Mouse (Mus musculus) midbrain, postnatal 0 days (tissue): ENCODE measurements around the gene Inka2. TPM values are rescaled to one million over a fixed set of nuclear protein-coding genes. Genes with fewer than 3 reads are reported as not detected.

Experiments
- ATAC-seq: fragments of 200-750 bp; cut with Nextera tagmentation; 2 replicates; pipeline ENCODE4 v1.8.0; 2017; ENCODE audit warnings: moderate number of reproducible peaks, mild to moderate bottlenecking, moderate TSS enrichment, moderate library complexity; ENCODE audit not compliant: low FRiP score
- DNase-seq: peaks from one replicate; pipeline ENCODE4 v3.0.0-alpha.2; 2015; ENCODE audit warnings: low spot score
- H3K27ac ChIP-seq: fragments of 300-500 bp; sonication (generic); 2 replicates; pipeline ENCODE4 v1.5.1; 2014; ENCODE audit warnings: low read depth, mild to moderate bottlenecking, low read length, mixed read lengths
- H3K27me3 ChIP-seq: fragments of 300-500 bp; sonication (generic); 2 replicates; pipeline ENCODE4 v1.6.1; 2014; ENCODE audit warnings: low read length, control low read depth, mixed read lengths; ENCODE audit not compliant: insufficient read depth
- H3K36me3 ChIP-seq: fragments of 300-500 bp; sonication (generic); 2 replicates; pipeline ENCODE4 v1.6.1; 2014; ENCODE audit warnings: low read length, control low read depth, mixed read lengths; ENCODE audit not compliant: insufficient read depth
- H3K4me1 ChIP-seq: fragments of 300-500 bp; sonication (generic); 2 replicates; pipeline ENCODE4 v1.6.1; 2014; ENCODE audit warnings: mild to moderate bottlenecking, control low read depth, antibody characterized with exemption, low read length, mixed read lengths; ENCODE audit not compliant: insufficient read depth
- H3K4me2 ChIP-seq: fragments of 300-500 bp; sonication (generic); 2 replicates; pipeline ENCODE4 v1.6.1; 2014; ENCODE audit warnings: low read depth, mild to moderate bottlenecking, low read length, mixed read lengths; ENCODE audit not compliant: poor library complexity, severe bottlenecking
- H3K4me3 ChIP-seq: fragments of 300-500 bp; sonication (generic); 2 replicates; pipeline ENCODE4 v1.5.1; 2014; ENCODE audit warnings: low read depth, mild to moderate bottlenecking, low read length, moderate library complexity
- H3K9ac ChIP-seq: fragments of 300-500 bp; sonication (generic); replicated peaks from 2 replicates; pipeline ENCODE4 v1.6.1; 2014; ENCODE audit warnings: mild to moderate bottlenecking, low read length, moderate library complexity, mixed read lengths; ENCODE audit not compliant: poor library complexity, severe bottlenecking
- H3K9me3 ChIP-seq: fragments of 300-500 bp; sonication (generic); 2 replicates; pipeline ENCODE4 v1.6.1; 2016; ENCODE audit warnings: low read length, control low read depth
- CTCF ChIP-seq: IDR thresholded peaks from 2 replicates; pipeline ENCODE4 v1.5.1; 2016; ENCODE audit warnings: antibody characterized with exemption, mild to moderate bottlenecking
- WGBS: fragments of 180-500 bp; shearing (Covaris S2); extraction: QIAGEN DNeasy Blood & Tissue Kit; methylation state at CpG from one replicate; pipeline ENCODE4 v1.1.7; 2014; 5-methylcytosine and 5-hydroxymethylcytosine counted together
- polyA plus RNA-seq: library from polyadenylated mRNA; unstranded; fragments of >200 nt; fragmentation: Nextera tagmentation; extraction: Ambion mirVana; gene quantifications from 2 replicates; pipeline ENCODE4 v1.2.1, GENCODE M21; 2015
- total RNA-seq: library from RNA; depleted of rRNA; stranded (reverse); fragments of >200 nt; gene quantifications from 2 replicates; pipeline ENCODE4 v1.2.3, GENCODE M21; 2014

The Inka2 gene
- total and polyA plus RNA-seq, 2 experiments from 2014 or later: 3.7 to 7.7 TPM

DNA sequence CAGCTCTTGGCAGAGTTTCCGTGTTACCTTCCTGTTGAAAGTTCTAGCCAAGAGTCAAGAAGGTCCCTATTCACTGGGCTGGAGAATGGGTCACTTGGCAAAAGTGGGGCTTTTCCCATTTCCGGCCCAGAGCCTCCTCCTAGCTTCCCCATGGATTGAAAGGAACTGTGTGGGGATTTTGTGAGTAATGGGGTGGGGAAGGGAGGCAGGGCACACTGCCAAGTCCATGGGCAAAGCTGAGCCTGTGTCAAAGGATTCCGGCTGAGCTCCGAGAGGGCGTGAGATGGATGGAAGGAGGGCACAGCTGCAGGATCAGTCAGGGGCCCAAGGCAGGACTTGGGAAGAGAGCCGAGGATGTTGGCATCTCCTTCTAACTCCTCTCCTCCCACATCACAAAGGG lies 5.8 kb downstream of the Inka2 start:
- Histone ChIP-seq H3K36me3 (no peaks in the 10 kb centered on the region), H3K27me3 (peaks cover 8% of the 10 kb centered on the region; the same call in 1 of the 2 replicates), H3K4me1 (peaks cover under 1% of the 10 kb centered on the region), H3K4me2 (no peak overlapping the region), H3K9ac (no peak overlapping the region), H3K27ac (no peak overlapping the region), H3K4me3 (no peak overlapping the region), H3K9me3 (no peaks in the 10 kb centered on the region)
- 51% methylated on average over 6 of the region's 6 CpGs for WGBS
- ATAC-seq: peak; percentile 62
- no peak for TF ChIP-seq CTCF
- peak; percentile 89 for DNase-seq

DNA sequence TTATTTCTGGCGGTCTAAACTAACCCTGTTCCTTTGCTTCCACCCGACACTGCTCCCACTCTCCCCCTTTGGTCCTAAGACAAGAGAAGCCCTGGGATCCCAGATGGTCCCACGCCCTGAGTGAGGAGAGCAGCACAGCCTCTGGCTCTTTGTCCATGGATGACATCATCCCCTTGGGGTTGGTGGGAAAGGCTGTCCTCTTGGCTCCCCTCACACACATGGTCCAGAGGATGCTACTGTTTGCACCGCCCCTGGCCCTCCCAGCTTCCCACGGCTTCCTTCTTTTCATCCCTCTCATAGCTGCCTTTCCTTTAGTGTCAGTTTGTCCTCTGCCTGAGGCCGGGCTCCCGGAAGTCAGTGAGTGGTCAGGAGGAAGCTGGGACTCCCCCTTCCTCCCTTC lies 7.3 kb downstream of the Inka2 start:
- no peak for TF ChIP-seq CTCF
- Histone ChIP-seq H3K4me2 (no peak overlapping the region), H3K9me3 (no peaks in the 10 kb centered on the region), H3K36me3 (no peaks in the 10 kb centered on the region), H3K9ac (no peak overlapping the region), H3K4me1 (no peaks in the 10 kb centered on the region; the same call in 1 of the 2 replicates), H3K4me3 (no peak overlapping the region), H3K27ac (no peak overlapping the region), H3K27me3 (peaks cover 4% of the 10 kb centered on the region; the same call in 1 of the 2 replicates)
- DNase-seq (peak; percentile 74), ATAC-seq (no peak)
- WGBS: 60% methylated on average over 7 of the region's 7 CpGs

DNA sequence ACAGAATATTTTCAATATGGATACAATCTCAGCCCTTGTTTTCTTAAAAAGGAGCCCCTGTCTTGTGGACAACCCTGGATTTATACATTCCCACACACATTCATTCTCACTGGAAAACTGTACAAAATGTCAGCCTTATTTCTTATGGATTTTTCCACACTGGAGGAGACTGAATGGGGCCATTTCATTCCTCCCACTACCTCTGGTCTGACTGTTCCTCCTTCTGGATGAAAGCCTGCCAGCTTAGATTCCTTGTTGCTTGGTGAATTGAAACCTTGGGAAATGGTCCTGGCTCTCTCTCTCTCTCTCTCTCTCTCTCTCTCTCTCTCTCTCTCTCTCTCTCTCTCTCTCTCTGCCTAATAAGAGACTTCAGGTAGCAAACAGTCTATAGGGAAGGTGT lies 8.4 kb downstream of the Inka2 start:
- no peak for ATAC-seq
- Histone ChIP-seq H3K27ac (no peak overlapping the region), H3K4me3 (no peak overlapping the region), H3K36me3 (no peaks in the 10 kb centered on the region), H3K4me1 (no peaks in the 10 kb centered on the region; the same call in 1 of the 2 replicates), H3K9ac (no peak overlapping the region), H3K4me2 (no peak overlapping the region), H3K27me3 (no peaks in the 10 kb centered on the region), H3K9me3 (no peaks in the 10 kb centered on the region)
- no peak for DNase-seq
- no peak for TF ChIP-seq CTCF

DNA sequence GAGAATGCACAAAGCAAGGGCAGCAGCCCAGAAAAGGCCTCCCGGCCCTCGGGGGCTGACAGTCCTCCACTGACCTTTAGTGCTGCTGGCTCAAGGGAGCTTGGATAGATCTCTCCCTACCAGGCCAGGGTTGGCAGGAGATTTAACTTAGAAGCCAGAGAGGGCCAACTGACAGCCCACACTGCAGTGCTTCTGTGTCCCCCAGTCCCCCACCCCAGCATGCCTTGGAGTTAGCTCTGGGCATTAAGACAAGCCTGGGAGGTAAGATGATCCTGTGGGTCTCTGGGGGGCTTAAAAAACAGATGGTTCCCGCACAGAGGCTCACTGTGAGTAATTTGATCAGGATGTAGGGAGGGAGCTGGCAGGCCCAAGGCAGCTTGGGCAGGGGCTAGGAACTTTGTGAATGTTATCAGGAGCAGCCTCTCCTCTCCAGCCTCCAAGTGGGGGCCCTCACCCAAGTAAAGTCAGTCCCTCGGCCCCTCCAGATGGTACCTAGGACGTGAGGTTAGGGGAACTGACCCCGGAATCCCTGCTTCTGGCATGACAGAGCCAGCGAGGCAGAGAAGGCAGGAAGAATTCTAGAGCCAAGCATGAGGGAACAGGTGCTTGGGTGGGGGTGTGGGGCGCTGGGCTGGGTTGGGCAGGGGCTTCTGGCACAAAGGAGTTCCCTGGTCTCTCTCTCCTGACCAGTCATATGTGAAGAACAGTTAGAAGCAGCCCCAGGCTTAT lies 9.9 kb downstream of the Inka2 start:
- no peaks in the 10 kb centered on the region for H3K9me3 ChIP-seq
- H3K4me1 ChIP-seq: no peaks in the 10 kb centered on the region; the same call in 1 of the 2 replicates
- WGBS: 20% methylated on average over 7 of the region's 8 CpGs
- H3K36me3 ChIP-seq: no peaks in the 10 kb centered on the region
- peak overlapping the region; percentile 47 for H3K27ac ChIP-seq
- no peak overlapping the region for H3K4me3 ChIP-seq
- H3K4me2 ChIP-seq: no peak overlapping the region
- ATAC-seq (peak; percentile 25; the same call in 1 of the 2 replicates), DNase-seq (peak; percentile 80)
- TF ChIP-seq CTCF: no peak
- no peaks in the 10 kb centered on the region for H3K27me3 ChIP-seq
- H3K9ac ChIP-seq: no peak overlapping the region

DNA sequence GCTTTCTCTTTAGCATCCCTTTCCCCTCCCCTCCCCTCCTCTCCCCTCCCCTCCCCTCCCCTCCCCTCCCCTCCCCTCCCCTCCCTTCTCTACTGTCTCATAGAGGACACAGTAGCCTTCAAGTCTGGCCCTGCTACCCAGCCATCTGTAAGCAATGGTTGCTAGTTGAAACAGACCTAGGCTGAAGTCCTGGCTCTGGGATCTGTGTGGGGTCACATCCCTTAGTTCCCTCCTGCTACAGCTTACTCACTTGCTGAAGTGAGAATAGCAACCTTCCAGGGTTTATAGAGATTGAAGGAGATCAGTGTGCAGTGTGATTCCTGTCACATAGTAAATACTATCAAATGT lies 10.4 kb downstream of the Inka2 start:
- ATAC-seq (no peak), DNase-seq (no peak)
- no peak overlapping the region for H3K9ac ChIP-seq
- H3K4me3 ChIP-seq: no peak overlapping the region
- no peaks in the 10 kb centered on the region for H3K27me3 ChIP-seq
- no peak for TF ChIP-seq CTCF
- no peaks in the 10 kb centered on the region for H3K36me3 ChIP-seq
- H3K9me3 ChIP-seq: no peaks in the 10 kb centered on the region
- no peak overlapping the region for H3K4me2 ChIP-seq
- no peaks in the 10 kb centered on the region; the same call in 1 of the 2 replicates for H3K4me1 ChIP-seq
- H3K27ac ChIP-seq: no peak overlapping the region

DNA sequence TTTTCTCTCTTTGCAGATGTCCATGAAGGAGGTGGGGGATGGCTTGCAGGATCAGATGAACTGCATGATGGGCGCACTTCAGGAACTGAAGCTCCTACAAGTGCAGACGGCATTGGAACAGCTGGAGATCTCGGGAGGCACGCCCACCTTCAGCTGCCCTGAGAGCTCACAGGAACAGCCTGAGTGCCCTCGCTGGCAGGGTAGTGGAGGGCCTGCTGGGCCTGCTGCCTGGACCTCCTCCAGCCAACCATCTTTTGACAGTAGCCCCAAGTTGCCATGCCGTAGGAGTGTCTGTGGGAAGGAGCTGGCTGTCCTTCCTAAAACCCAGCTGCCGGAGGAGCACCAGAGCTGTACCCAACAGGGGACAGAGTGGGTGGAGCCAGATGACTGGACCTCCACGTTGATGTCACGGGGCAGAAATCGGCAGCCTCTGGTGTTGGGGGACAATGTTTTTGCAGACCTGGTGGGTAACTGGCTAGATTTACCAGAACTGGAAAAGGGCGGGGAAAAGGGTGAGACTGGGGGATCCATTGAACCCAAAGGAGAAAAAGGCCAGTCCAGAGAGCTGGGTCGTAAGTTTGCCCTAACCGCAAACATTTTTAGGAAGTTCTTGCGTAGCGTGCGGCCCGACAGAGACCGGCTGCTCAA lies 12.1 kb downstream of the Inka2 start:
- no peaks in the 10 kb centered on the region for H3K27me3 ChIP-seq
- WGBS: 63% methylated on average over 18 of the region's 18 CpGs
- no peak overlapping the region for H3K4me2 ChIP-seq
- DNase-seq (peak; percentile 65), ATAC-seq (no peak)
- no peak overlapping the region for H3K9ac ChIP-seq
- H3K4me3 ChIP-seq: no peak overlapping the region
- no peaks in the 10 kb centered on the region for H3K9me3 ChIP-seq
- no peaks in the 10 kb centered on the region for H3K36me3 ChIP-seq
- H3K27ac ChIP-seq: no peak overlapping the region
- no peak for TF ChIP-seq CTCF
- H3K4me1 ChIP-seq: no peaks in the 10 kb centered on the region; the same call in 1 of the 2 replicates
